Mouse (Mus musculus) cerebellum, postnatal 4 days (tissue): ENCODE results near the gene Hagh.

Experiments
- DNase-seq, 2 experiments: peaks; one replicate each; pipeline ENCODE4 v3.0.0; 2022; ENCODE audit warnings: low spot score in 2 of 2, mixed read lengths in 1 of 2

The Hagh gene

GRCm38 (mm10) chr17:24850065-24850772 lies 10.3 kb downstream of the Hagh start, which contains the start of gene Fahd1:
Gene Fahd1 (minus strand): TSS chr17:24850364.
- peak; percentile 75 to 91 for DNase-seq

- no peak for DNase-seq
These were observed 10.8 kb downstream of the Hagh start for GRCm38 (mm10) chr17:24850773-24851127.

- DNase-seq = no peak
These were observed 11.6 kb downstream of the Hagh start for GRCm38 (mm10) chr17:24851381-24852125.

- peak in 1 of 2 experiments; percentile 12 for DNase-seq
These were observed 16.0 kb downstream of the Hagh start for GRCm38 (mm10) chr17:24855838-24856464.

- peak in 1 of 2 experiments; percentile 6 for DNase-seq
These were observed 16.6 kb downstream of the Hagh start for GRCm38 (mm10) chr17:24856589-24856988.

- DNase-seq = peak in 1 of 2 experiments; percentile 14
These were observed 18.0 kb downstream of the Hagh start for GRCm38 (mm10) chr17:24857831-24858470.

- peak; percentile 18 to 25 for DNase-seq
These were observed 19.0 kb downstream of the Hagh start for GRCm38 (mm10) chr17:24858967-24859366.

GRCm38 (mm10) chr17:24860076-24860475 lies 20.1 kb downstream of the Hagh start:
- no peak for DNase-seq

GRCm38 (mm10) chr17:24861785-24862184 lies 21.8 kb downstream of the Hagh start:
- DNase-seq = no peak

- DNase-seq = no peak
These were observed 25.8 kb downstream of the Hagh start, which contains the start of gene Igfals for GRCm38 (mm10) chr17:24865776-24866175. Gene Igfals (plus strand): TSS chr17:24865997.

GRCm38 (mm10) chr17:24867914-24868313 lies 28.0 kb downstream of the Hagh start:
- DNase-seq = no peak

GRCm38 (mm10) chr17:24873695-24874404 lies 33.9 kb downstream of the Hagh start:
- no peak for DNase-seq

- DNase-seq = no peak
These were observed 34.4 kb downstream of the Hagh start for GRCm38 (mm10) chr17:24874405-24874745.

GRCm38 (mm10) chr17:24874989-24875388 lies 35.0 kb downstream of the Hagh start:
- no peak for DNase-seq

GRCm38 (mm10) chr17:24877336-24878116 lies 37.6 kb downstream of the Hagh start:
- no peak for DNase-seq

- no peak for DNase-seq
These were observed 38.1 kb downstream of the Hagh start for GRCm38 (mm10) chr17:24878117-24878397.

- no peak for DNase-seq
These were observed 38.6 kb downstream of the Hagh start for GRCm38 (mm10) chr17:24878531-24878930.

GRCm38 (mm10) chr17:24881738-24882440 lies 41.9 kb downstream of the Hagh start:
- DNase-seq = peak in 1 of 2 experiments; percentile 34

- DNase-seq = no peak
These were observed 44.4 kb downstream of the Hagh start for GRCm38 (mm10) chr17:24884391-24884790.
